Mouse (Mus musculus): ENCODE results near the gene B3galt5.

GRCm38 (mm10) chr16:96230411-96230810 lies 5.2 kb upstream of the B3galt5 start:
- TF ChIP-seq CTCF (conservative IDR thresholded peaks at IDR 0.05; ENCODE audit: insufficient read depth, insufficient read length, low read depth, low read length), result peak; percentile 95
- TF ChIP-seq POLR2A (IDR thresholded peaks at IDR 0.05; ENCODE audit: low read depth, low read length), result no peak

Data from kidney, adult 2 months (tissue).